Mouse (Mus musculus): ENCODE measurements around the gene Fas. TPM values are rescaled to one million over a fixed set of nuclear protein-coding genes. Genes with fewer than 3 reads are reported as not detected.

Fas gene
- total RNA-seq, 4 experiments from 2014 or later: 0.91 to 3.0 (median 2.7) TPM

- no peak for DNase-seq (ENCODE audit: low spot score in 2 of 2)
Measured at GRCm38 (mm10) chr19:34353291-34353805, 62.9 kb downstream of the Fas start.

- no peak for DNase-seq (ENCODE audit: low spot score in 2 of 2)
Measured at GRCm38 (mm10) chr19:34362639-34363038, 72.2 kb downstream of the Fas start.

GRCm38 (mm10) chr19:34369551-34369950, 79.1 kb downstream of the Fas start:
- no peak for DNase-seq (ENCODE audit: low spot score in 2 of 2)

- DNase-seq (ENCODE audit: low spot score in 2 of 2): no peak
Measured at GRCm38 (mm10) chr19:34370397-34370796, 79.9 kb downstream of the Fas start.

Other genes starting within 250 kb of the Fas start
- gene Lipn, start 223.3 kb upstream of the Fas start, total RNA-seq (2022): not detected
- gene Lipm, start 189.7 kb upstream of the Fas start, total RNA-seq (2022): under 1 TPM in 2 of 4 experiments, not detected in 2; 0.11 to 0.23 TPM
- gene Ankrd22, start 124.6 kb upstream of the Fas start, total RNA-seq (2022): under 1 TPM in 3 of 4 experiments, not detected in 1; 0.30 to 0.65 (median 0.36) TPM
- 10 to 100 TPM; 19.1 to 21.7 (median 20.7) TPM for gene Stambpl1, start 98.4 kb upstream of the Fas start, total RNA-seq (2022)
- gene Acta2, start 35.1 kb upstream of the Fas start, total RNA-seq (2022): 10 to 100 TPM; 10.0 to 16.2 (median 11.1) TPM
- 1 to 10 TPM in 2 of 4 experiments, under 1 TPM in 1, not detected in 1; 0.35 to 1.6 (median 1.2) TPM for gene Ch25h, start 184.5 kb downstream of the Fas start, total RNA-seq (2022)
- gene Lipa, start 236.8 kb downstream of the Fas start, total RNA-seq (2022): 10 to 100 TPM; 15.7 to 21.3 (median 17.4) TPM